Mouse (Mus musculus) forebrain, embryonic 16.5 days (tissue): ENCODE data around the gene Rpl11. TPM values are rescaled to one million over a fixed set of nuclear protein-coding genes. Genes with fewer than 3 reads are reported as not detected.

Experiments
- ATAC-seq: fragments of 200-750 bp; cut with Nextera tagmentation; 2 replicates; pipeline ENCODE4 v1.8.0; 2017; ENCODE audit warnings: mild to moderate bottlenecking, moderate library complexity
- H3K27ac ChIP-seq: fragments of 300-500 bp; sonication (generic); 2 replicates; pipeline ENCODE4 v1.5.1; 2014; ENCODE audit warnings: low read length, control low read depth
- H3K27me3 ChIP-seq: fragments of 300-500 bp; sonication (generic); replicated peaks from 2 replicates; pipeline ENCODE4 v1.6.1; 2014; ENCODE audit warnings: low read length; ENCODE audit not compliant: control insufficient read depth, insufficient read depth
- H3K36me3 ChIP-seq: fragments of 300-500 bp; sonication (generic); 2 replicates; pipeline ENCODE4 v1.6.1; 2014; ENCODE audit not compliant: control insufficient read depth, insufficient read depth
- H3K4me1 ChIP-seq: fragments of 300-500 bp; sonication (generic); replicated peaks from 2 replicates; pipeline ENCODE4 v1.6.1; 2014; ENCODE audit warnings: low read length; ENCODE audit not compliant: control insufficient read depth, insufficient read depth
- H3K4me2 ChIP-seq: fragments of 300-500 bp; sonication (generic); 2 replicates; pipeline ENCODE4 v1.6.1; 2014; ENCODE audit warnings: mild to moderate bottlenecking, low read length, control low read depth
- H3K4me3 ChIP-seq: fragments of 300-500 bp; sonication (generic); replicated peaks from 2 replicates; pipeline ENCODE4 v1.5.1; 2014; ENCODE audit warnings: mild to moderate bottlenecking, low read length, control low read depth
- H3K9ac ChIP-seq: fragments of 300-500 bp; sonication (generic); replicated peaks from 2 replicates; pipeline ENCODE4 v1.6.1; 2014; ENCODE audit warnings: low read depth, low read length, control low read depth
- H3K9me3 ChIP-seq: fragments of 300-500 bp; sonication (generic); 2 replicates; pipeline ENCODE4 v1.6.1; 2016; ENCODE audit warnings: low read length; ENCODE audit not compliant: control insufficient read depth
- WGBS: fragments of 180-500 bp; shearing (Covaris S2); extraction: QIAGEN DNeasy Blood & Tissue Kit; methylation state at CpG from one replicate; pipeline ENCODE4 v1.1.7; 2014; 5-methylcytosine and 5-hydroxymethylcytosine counted together
- polyA plus RNA-seq: library from polyadenylated mRNA; unstranded; fragments of >200 nt; fragmentation: Nextera tagmentation; extraction: Ambion mirVana; gene quantifications from 2 replicates; pipeline ENCODE4 v1.2.1, GENCODE M21; 2015

Rpl11 gene
- polyA plus RNA-seq, 1 experiment from 2014 or later: 302 TPM

DNA sequence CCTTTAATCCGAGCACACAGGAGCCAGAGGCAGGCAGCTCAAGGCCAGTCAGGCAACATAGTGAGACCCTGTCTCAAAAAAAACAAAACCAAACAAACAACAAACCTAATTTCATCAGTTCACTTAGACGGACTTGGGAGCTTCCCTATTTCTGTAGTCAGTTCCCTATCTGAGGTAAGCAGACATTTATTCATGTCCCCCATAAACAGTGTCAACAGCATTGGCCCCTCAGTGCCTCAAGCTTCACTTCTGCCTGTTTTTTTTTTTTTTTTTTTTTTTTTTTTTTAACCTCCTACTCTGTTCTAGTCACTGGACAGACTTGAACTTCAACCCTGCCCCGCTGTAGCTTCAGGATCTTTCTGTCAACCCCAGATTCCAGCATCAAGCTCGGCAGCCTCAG is 18.1 kb downstream of the Rpl11 start:
- H3K36me3 ChIP-seq: no peaks in the 10 kb centered on the region
- no peak overlapping the region for H3K4me2 ChIP-seq
- H3K27ac ChIP-seq: no peak overlapping the region
- H3K4me3 ChIP-seq: no peak overlapping the region
- no peaks in the 10 kb centered on the region for H3K27me3 ChIP-seq
- H3K9ac ChIP-seq: no peak overlapping the region
- no peaks in the 10 kb centered on the region for H3K4me1 ChIP-seq
- H3K9me3 ChIP-seq: no peaks in the 10 kb centered on the region
- 81% methylated on average over 4 of the region's 4 CpGs for WGBS
- no peak for ATAC-seq

DNA sequence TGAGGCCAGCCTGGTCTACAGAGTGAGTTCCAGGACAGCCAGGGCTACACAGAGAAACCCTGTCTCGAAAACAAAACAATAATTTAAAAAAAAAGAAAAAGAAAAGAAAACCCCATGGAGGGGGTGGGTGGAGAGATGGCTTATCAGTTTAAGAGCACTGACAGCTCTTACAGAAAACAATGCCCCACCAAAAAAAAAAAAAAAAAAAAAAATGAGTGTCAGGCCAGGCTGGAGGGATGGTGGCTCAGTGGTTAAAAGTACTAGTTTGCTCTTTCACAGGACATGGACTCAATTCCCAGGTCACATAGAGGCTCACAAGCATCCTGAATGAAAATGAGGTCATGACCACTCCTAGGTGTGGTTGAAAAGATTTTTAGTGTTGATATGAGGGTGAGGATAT is 20.0 kb downstream of the Rpl11 start:
- H3K4me1 ChIP-seq: no peaks in the 10 kb centered on the region

DNA sequence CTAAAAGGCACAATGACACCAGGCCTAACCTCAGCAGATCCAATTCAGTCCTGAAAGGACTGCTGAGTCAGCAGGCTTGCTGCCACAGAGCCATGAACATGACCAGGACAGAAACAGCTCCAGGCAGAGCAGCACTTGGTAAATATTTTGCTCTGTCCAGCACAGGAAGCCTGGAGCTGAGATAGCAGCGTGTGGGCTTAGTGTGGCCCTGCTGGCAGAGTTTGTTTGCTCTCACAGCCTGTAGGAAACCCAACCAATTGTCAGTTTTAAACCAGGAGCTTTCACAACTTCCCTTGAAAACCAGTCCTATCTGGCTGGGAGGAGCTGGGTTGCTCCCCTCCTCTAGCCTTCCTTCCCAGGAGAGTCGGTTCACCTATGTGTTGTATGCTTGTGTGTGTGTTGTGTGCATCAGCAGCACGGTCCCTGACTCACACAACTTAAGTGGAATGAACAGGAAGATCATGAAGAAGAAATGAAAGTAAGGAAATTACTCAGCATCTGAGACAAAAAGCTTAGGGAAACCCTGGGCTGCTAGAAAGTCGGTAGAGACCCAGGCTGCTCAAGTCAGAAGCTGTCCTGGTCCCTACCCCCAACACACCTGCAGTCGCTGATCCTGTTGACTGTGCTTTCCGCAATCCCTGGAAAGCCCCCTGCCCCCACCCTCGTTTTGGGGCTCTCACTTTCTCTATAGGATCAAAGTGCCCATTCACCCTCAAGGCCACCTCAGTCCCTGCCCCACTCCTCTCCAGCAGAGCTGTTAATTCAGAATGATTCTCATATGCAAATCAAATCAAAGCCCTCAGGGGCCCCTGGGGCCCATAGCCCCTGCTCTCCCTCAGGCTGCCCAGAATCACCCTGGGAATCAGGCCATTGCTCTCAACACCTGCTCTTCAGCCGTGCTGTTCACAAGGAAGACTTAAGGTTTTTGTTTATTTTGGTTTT is 22.0 kb downstream of the Rpl11 start:
- H3K27me3 ChIP-seq: no peaks in the 10 kb centered on the region
- H3K9ac ChIP-seq: no peak overlapping the region
- H3K9me3 ChIP-seq: no peaks in the 10 kb centered on the region
- 3% methylated on average over 8 of the region's 8 CpGs for WGBS
- no peak overlapping the region for H3K4me2 ChIP-seq
- no peaks in the 10 kb centered on the region for H3K4me1 ChIP-seq
- no peaks in the 10 kb centered on the region for H3K36me3 ChIP-seq
- no peak overlapping the region for H3K4me3 ChIP-seq
- H3K27ac ChIP-seq: no peak overlapping the region
- ATAC-seq: no peak

More for the DNA sequence above, 20.0 kb downstream of the Rpl11 start:
- Histone ChIP-seq H3K27ac (no peak overlapping the region), H3K27me3 (no peaks in the 10 kb centered on the region), H3K4me2 (no peak overlapping the region), H3K9ac (no peak overlapping the region), H3K9me3 (no peaks in the 10 kb centered on the region), H3K4me3 (no peak overlapping the region), H3K36me3 (no peaks in the 10 kb centered on the region)
- no peak for ATAC-seq
- WGBS: 53% methylated on average over 1 of the region's 1 CpGs

DNA sequence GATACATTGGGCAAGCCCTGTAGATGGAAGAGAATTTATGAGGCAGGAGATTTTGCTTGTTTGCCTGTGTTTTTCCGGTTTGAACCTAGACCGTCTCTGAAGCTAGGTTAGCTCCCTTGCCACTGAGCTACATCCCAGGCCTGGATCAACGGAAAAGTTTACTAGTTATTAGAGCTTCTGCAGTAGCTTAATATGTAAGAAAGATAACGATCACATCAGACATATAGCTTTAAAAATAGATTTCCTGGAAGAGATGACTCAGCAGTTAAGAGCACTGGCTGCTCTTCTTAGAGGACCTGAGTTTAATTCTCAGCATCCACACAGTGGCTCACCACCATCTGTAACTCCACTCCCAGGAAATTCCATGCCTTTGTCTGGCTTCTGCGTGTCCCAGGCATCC is 24.5 kb downstream of the Rpl11 start:
- no peaks in the 10 kb centered on the region for H3K9me3 ChIP-seq
- WGBS: 86% methylated on average over 5 of the region's 5 CpGs
- H3K9ac ChIP-seq: no peak overlapping the region
- no peaks in the 10 kb centered on the region for H3K4me1 ChIP-seq
- no peak overlapping the region for H3K27ac ChIP-seq
- no peak overlapping the region for H3K4me2 ChIP-seq
- H3K27me3 ChIP-seq: no peaks in the 10 kb centered on the region
- no peaks in the 10 kb centered on the region for H3K36me3 ChIP-seq
- H3K4me3 ChIP-seq: no peak overlapping the region
- ATAC-seq: no peak

DNA sequence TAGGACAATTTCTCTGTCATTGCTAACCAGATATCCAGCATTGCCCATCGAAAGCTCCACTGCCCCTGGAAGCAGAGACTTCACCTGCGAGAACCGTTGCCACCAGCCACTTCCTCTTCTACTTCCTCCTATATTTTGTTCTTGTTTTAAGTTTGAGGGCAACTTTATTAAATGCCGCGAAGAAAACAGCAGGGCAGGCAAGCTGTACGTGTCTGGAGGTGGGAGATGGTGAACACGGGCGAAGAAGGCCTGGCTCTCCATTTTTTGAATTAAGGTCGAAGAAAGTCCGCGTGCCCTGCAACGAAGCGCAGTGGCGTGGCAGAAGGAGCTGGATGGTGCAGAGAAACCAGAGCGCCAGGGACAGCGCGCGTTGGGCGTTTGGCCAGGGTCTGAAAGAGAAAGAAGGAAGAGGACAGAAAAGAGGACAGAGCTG is 25.1 kb downstream of the Rpl11 start:
- H3K4me3 ChIP-seq: no peak overlapping the region
- no peaks in the 10 kb centered on the region for H3K4me1 ChIP-seq
- H3K27me3 ChIP-seq: no peaks in the 10 kb centered on the region
- WGBS: 84% methylated on average over 19 of the region's 19 CpGs
- ATAC-seq: no peak
- no peak overlapping the region for H3K9ac ChIP-seq
- no peak overlapping the region for H3K4me2 ChIP-seq
- no peaks in the 10 kb centered on the region for H3K9me3 ChIP-seq
- no peaks in the 10 kb centered on the region for H3K36me3 ChIP-seq
- H3K27ac ChIP-seq: no peak overlapping the region

- WGBS: 86% methylated on average over 8 of the region's 8 CpGs
Observed at GRCm38 (mm10) chr4:136027416-136028131, 25.7 kb downstream of the Rpl11 start.

GRCm38 (mm10) chr4:136025350-136025749 is 27.9 kb downstream of the Rpl11 start:
- no peak for ATAC-seq

More at GRCm38 (mm10) chr4:136027416-136028131, 25.7 kb downstream of the Rpl11 start:
- ATAC-seq: no peak
- H3K27me3 ChIP-seq: no peaks in the 10 kb centered on the region
- H3K27ac ChIP-seq: no peak overlapping the region
- H3K4me2 ChIP-seq: no peak overlapping the region
- no peak overlapping the region for H3K4me3 ChIP-seq
- H3K4me1 ChIP-seq: no peaks in the 10 kb centered on the region
- no peaks in the 10 kb centered on the region for H3K36me3 ChIP-seq
- no peak overlapping the region for H3K9ac ChIP-seq
- no peaks in the 10 kb centered on the region for H3K9me3 ChIP-seq

GRCm38 (mm10) chr4:136022924-136023323 is 30.3 kb downstream of the Rpl11 start:
- H3K36me3 ChIP-seq: no peaks in the 10 kb centered on the region
- WGBS: 97% methylated on average over 9 of the region's 9 CpGs
- H3K9me3 ChIP-seq: no peaks in the 10 kb centered on the region
- H3K27ac ChIP-seq: no peak overlapping the region
- peaks cover 14% of the 10 kb centered on the region for H3K4me1 ChIP-seq
- H3K4me2 ChIP-seq: no peak overlapping the region
- no peaks in the 10 kb centered on the region for H3K27me3 ChIP-seq
- ATAC-seq: no peak
- no peak overlapping the region for H3K9ac ChIP-seq
- H3K4me3 ChIP-seq: no peak overlapping the region

More at GRCm38 (mm10) chr4:136025350-136025749, 27.9 kb downstream of the Rpl11 start:
- H3K27me3 ChIP-seq: no peaks in the 10 kb centered on the region
- 96% methylated on average over 1 of the region's 1 CpGs for WGBS
- no peak overlapping the region for H3K9ac ChIP-seq
- H3K4me3 ChIP-seq: no peak overlapping the region
- no peak overlapping the region for H3K27ac ChIP-seq
- H3K4me1 ChIP-seq: peaks cover 5% of the 10 kb centered on the region
- H3K9me3 ChIP-seq: no peaks in the 10 kb centered on the region
- no peak overlapping the region for H3K4me2 ChIP-seq
- no peaks in the 10 kb centered on the region for H3K36me3 ChIP-seq

- Histone ChIP-seq H3K9ac (peak within 1 kb of the TSS; percentile 98), H3K9me3 (no peaks in the 10 kb centered on the region), H3K4me3 (peak within 1 kb of the TSS; percentile 97), H3K27ac (peak within 1 kb of the TSS; percentile 83), H3K4me1 (peaks cover 14% of the 10 kb centered on the region), H3K4me2 (peak within 1 kb of the TSS; percentile 100), H3K36me3 (no peaks in the 10 kb centered on the region), H3K27me3 (no peaks in the 10 kb centered on the region)
- ATAC-seq: peak; percentile 99
- WGBS: 0% methylated on average over 48 of the region's 48 CpGs
Observed at GRCm38 (mm10) chr4:136021549-136022047, 31.6 kb downstream of the Rpl11 start, which contains the start of gene Eloa. TSS of gene Eloa (minus strand) at chr4:136021763.
